Mouse (Mus musculus) embryonic facial prominence, embryonic 14.5 days (tissue): Measurements from ENCODE around the gene Sp9. TPM values are rescaled to one million over a fixed set of nuclear protein-coding genes. Genes with fewer than 3 reads are reported as not detected.

Experiments
- ATAC-seq: fragments of 200-750 bp; cut with Nextera tagmentation; 2 replicates; pipeline ENCODE4 v1.8.0; 2017; ENCODE audit warnings: low read depth, moderate number of reproducible peaks, moderate TSS enrichment
- DNase-seq: peaks from one replicate; pipeline ENCODE4 v3.0.0-alpha.2; 2015; ENCODE audit warnings: low spot score
- H3K27ac ChIP-seq: fragments of 300-500 bp; sonication (generic); replicated peaks from 2 replicates; pipeline ENCODE4 v1.5.1; 2014; ENCODE audit warnings: low read depth, mild to moderate bottlenecking, low read length, moderate library complexity
- H3K27me3 ChIP-seq: fragments of 300-500 bp; sonication (generic); replicated peaks from 2 replicates; pipeline ENCODE4 v1.6.1; 2014; ENCODE audit warnings: low read length; ENCODE audit not compliant: control insufficient read depth, insufficient read depth
- H3K36me3 ChIP-seq: fragments of 300-500 bp; sonication (generic); 2 replicates; pipeline ENCODE4 v1.6.1; 2014; ENCODE audit warnings: low read length, mixed read lengths; ENCODE audit not compliant: control insufficient read depth, insufficient read depth
- H3K4me1 ChIP-seq: fragments of 300-500 bp; sonication (generic); 2 replicates; pipeline ENCODE4 v1.6.1; 2014; ENCODE audit warnings: antibody characterized with exemption, low read length; ENCODE audit not compliant: control insufficient read depth, insufficient read depth
- H3K4me2 ChIP-seq: fragments of 300-500 bp; sonication (generic); 2 replicates; pipeline ENCODE4 v1.6.1; 2014; ENCODE audit warnings: low read depth, mild to moderate bottlenecking, low read length, moderate library complexity, mixed read lengths
- H3K4me3 ChIP-seq: fragments of 300-500 bp; sonication (generic); 2 replicates; pipeline ENCODE4 v1.5.1; 2014; ENCODE audit warnings: low read depth, mild to moderate bottlenecking, low read length
- H3K9ac ChIP-seq: fragments of 300-500 bp; sonication (generic); 2 replicates; pipeline ENCODE4 v1.6.1; 2014; ENCODE audit warnings: low read depth, mild to moderate bottlenecking, low read length, moderate library complexity, mixed read lengths
- H3K9me3 ChIP-seq: fragments of 300-500 bp; sonication (generic); 2 replicates; pipeline ENCODE4 v1.6.1; 2016; ENCODE audit warnings: low read length; ENCODE audit not compliant: control insufficient read depth
- WGBS: fragments of 180-500 bp; shearing (Covaris S2); extraction: QIAGEN DNeasy Blood & Tissue Kit; methylation state at CpG from one replicate; pipeline ENCODE4 v1.1.7; 2014; 5-methylcytosine and 5-hydroxymethylcytosine counted together
- polyA plus RNA-seq: library from polyadenylated mRNA; unstranded; fragments of >200 nt; fragmentation: Nextera tagmentation; extraction: Ambion mirVana; gene quantifications from 2 replicates; pipeline ENCODE4 v1.2.1, GENCODE M21; 2014

Sp9 gene
- polyA plus RNA-seq, 1 experiment from 2014 or later, result 1.5 TPM

GRCm38 (mm10) chr2:73278131-73278854 is 6.6 kb downstream of the Sp9 start:
- Histone ChIP-seq H3K4me3 (peak overlapping the region; percentile 24), H3K27ac (no peak overlapping the region), H3K36me3 (no peaks in the 10 kb centered on the region), H3K4me1 (peaks cover 21% of the 10 kb centered on the region), H3K27me3 (peaks cover 76% of the 10 kb centered on the region), H3K9ac (no peak overlapping the region), H3K4me2 (peak overlapping the region; percentile 47), H3K9me3 (no peaks in the 10 kb centered on the region)
- ATAC-seq (peak; percentile 81; the same call in 1 of the 2 replicates), DNase-seq (peak; percentile 94)
- 2% methylated on average over 20 of the region's 20 CpGs for WGBS

- H3K4me1 ChIP-seq, result peaks cover 15% of the 10 kb centered on the region
- H3K4me2 ChIP-seq, result peak overlapping the region; percentile 47
- no peak overlapping the region for H3K9ac ChIP-seq
- H3K9me3 ChIP-seq, result no peaks in the 10 kb centered on the region
- H3K27ac ChIP-seq, result no peak overlapping the region
- DNase-seq (no peak), ATAC-seq (0 out of 2 replicates have a peak, but pooled peaks have one; percentile 9)
- no peaks in the 10 kb centered on the region for H3K36me3 ChIP-seq
- H3K27me3 ChIP-seq, result peaks cover 70% of the 10 kb centered on the region
- WGBS, result 2% methylated on average over 17 of the region's 17 CpGs
- H3K4me3 ChIP-seq, result peak overlapping the region; percentile 19
These were observed 7.1 kb downstream of the Sp9 start for GRCm38 (mm10) chr2:73278869-73279268.

GRCm38 (mm10) chr2:73279271-73280038 is 7.7 kb downstream of the Sp9 start:
- H3K4me2 ChIP-seq, result peak overlapping the region; percentile 47
- ATAC-seq (no peak), DNase-seq (peak; percentile 4)
- no peak overlapping the region for H3K9ac ChIP-seq
- no peaks in the 10 kb centered on the region for H3K9me3 ChIP-seq
- peak overlapping the region; percentile 19 for H3K4me3 ChIP-seq
- H3K36me3 ChIP-seq, result no peaks in the 10 kb centered on the region
- peaks cover 64% of the 10 kb centered on the region for H3K27me3 ChIP-seq
- H3K27ac ChIP-seq, result no peak overlapping the region
- H3K4me1 ChIP-seq, result peaks cover 11% of the 10 kb centered on the region; the same call in 1 of the 2 replicates
- under 1% methylated on average over 18 of the region's 31 CpGs for WGBS

GRCm38 (mm10) chr2:73280356-73281047 is 8.8 kb downstream of the Sp9 start:
- no peak overlapping the region for H3K27ac ChIP-seq
- peak overlapping the region; percentile 17 for H3K4me3 ChIP-seq
- peaks cover 8% of the 10 kb centered on the region; the same call in 1 of the 2 replicates for H3K4me1 ChIP-seq
- DNase-seq (peak; percentile 4), ATAC-seq (no peak)
- H3K36me3 ChIP-seq, result no peaks in the 10 kb centered on the region
- 4% methylated on average over 30 of the region's 33 CpGs for WGBS
- H3K9me3 ChIP-seq, result no peaks in the 10 kb centered on the region
- H3K27me3 ChIP-seq, result peaks cover 59% of the 10 kb centered on the region
- H3K4me2 ChIP-seq, result peak overlapping the region; percentile 24
- H3K9ac ChIP-seq, result no peak overlapping the region

GRCm38 (mm10) chr2:73281048-73281661 is 9.4 kb downstream of the Sp9 start:
- Histone ChIP-seq H3K9ac (no peak overlapping the region), H3K27me3 (peaks cover 55% of the 10 kb centered on the region), H3K36me3 (0 out of 2 replicates have a peak, but pooled peaks cover under 1% of the 10 kb centered on the region), H3K27ac (no peak overlapping the region), H3K4me3 (peak overlapping the region; percentile 17), H3K4me1 (peaks cover 8% of the 10 kb centered on the region; the same call in 1 of the 2 replicates), H3K4me2 (peak overlapping the region; percentile 24; the same call in 1 of the 2 replicates), H3K9me3 (no peaks in the 10 kb centered on the region)
- 15% methylated on average over 22 of the region's 22 CpGs for WGBS
- no peak for ATAC-seq
- no peak for DNase-seq

GRCm38 (mm10) chr2:73281707-73282106 is 10.0 kb downstream of the Sp9 start:
- H3K27ac ChIP-seq, result no peak overlapping the region
- ATAC-seq (no peak), DNase-seq (peak; percentile 36)
- H3K4me2 ChIP-seq, result no peak overlapping the region
- peaks cover 51% of the 10 kb centered on the region for H3K27me3 ChIP-seq
- H3K4me1 ChIP-seq, result peaks cover 8% of the 10 kb centered on the region; the same call in 1 of the 2 replicates
- 0 out of 2 replicates have a peak, but pooled peaks cover 6% of the 10 kb centered on the region for H3K36me3 ChIP-seq
- H3K9me3 ChIP-seq, result no peaks in the 10 kb centered on the region
- WGBS, result 13% methylated on average over 7 of the region's 7 CpGs
- no peak overlapping the region for H3K9ac ChIP-seq
- no peak overlapping the region for H3K4me3 ChIP-seq

GRCm38 (mm10) chr2:73285630-73286029 is 13.9 kb downstream of the Sp9 start:
- no peak for ATAC-seq
- peaks cover 16% of the 10 kb centered on the region for H3K27me3 ChIP-seq
- H3K4me3 ChIP-seq, result no peak overlapping the region
- H3K36me3 ChIP-seq, result peaks cover 17% of the 10 kb centered on the region
- 6% methylated on average over 2 of the region's 2 CpGs for WGBS
- no peak overlapping the region for H3K27ac ChIP-seq
- H3K4me2 ChIP-seq, result no peak overlapping the region
- H3K9ac ChIP-seq, result no peak overlapping the region
- no peaks in the 10 kb centered on the region for H3K4me1 ChIP-seq
- no peaks in the 10 kb centered on the region for H3K9me3 ChIP-seq
- DNase-seq, result peak; percentile 82

- no peak for ATAC-seq
- Histone ChIP-seq H3K27ac (no peak overlapping the region), H3K4me2 (no peak overlapping the region), H3K4me3 (no peak overlapping the region), H3K9me3 (no peaks in the 10 kb centered on the region), H3K36me3 (peaks cover 41% of the 10 kb centered on the region), H3K27me3 (no peaks in the 10 kb centered on the region), H3K9ac (no peak overlapping the region), H3K4me1 (no peaks in the 10 kb centered on the region)
- WGBS, result 85% methylated on average over 4 of the region's 4 CpGs
- no peak for DNase-seq
These were observed 19.4 kb downstream of the Sp9 start for GRCm38 (mm10) chr2:73291130-73291529.
